Mouse (Mus musculus): ENCODE measurements at regions not wholly inside any gene's neighbourhood (a gene's known extent, or its start where the extent isn't known, plus 50 kb on each side); places are given as distances from the start of the nearest gene placed in this dataset.

DNA sequence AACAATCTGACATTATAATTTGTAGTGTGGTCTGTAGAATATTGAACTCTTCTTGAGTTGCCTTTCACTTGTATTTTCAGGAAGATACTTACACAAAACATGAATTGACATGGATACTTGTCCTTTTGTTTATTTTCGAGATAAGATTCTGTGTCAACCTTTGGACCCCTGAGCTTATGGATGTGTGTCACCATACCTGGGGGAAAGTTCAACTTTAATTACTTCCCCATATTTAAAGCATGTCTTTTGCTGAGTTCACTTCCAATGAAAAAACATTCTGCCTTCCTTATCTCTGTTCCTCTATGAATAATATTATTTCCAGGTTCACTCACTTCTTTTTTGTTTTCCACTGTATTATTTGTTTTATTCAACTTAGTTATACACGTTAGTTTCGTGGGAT lies 398.4 kb upstream of the Frg1 start:
- Histone ChIP-seq H3K79me2 (replicated peaks; ENCODE audit: control insufficient read depth, insufficient read depth, low read length) (no peaks in the 10 kb centered on the region), H3K4me3 (no peak overlapping the region), H3K9ac (ENCODE audit: low read depth, low read length) (no peak overlapping the region), H3K4me1 (ENCODE audit: control insufficient read depth, insufficient read depth, low read length) (no peaks in the 10 kb centered on the region), H3K36me3 (ENCODE audit: control insufficient read depth, insufficient read depth, low read length) (no peaks in the 10 kb centered on the region), H3K27ac (no peak overlapping the region), H3K27me3 (ENCODE audit: control insufficient read depth, insufficient read depth, low read length) (no peaks in the 10 kb centered on the region)
- intact Hi-C loops (cut with DNase I): no loop called here
- 60% methylated on average over 3 of the region's 3 CpGs for WGBS
- no peak for DNase-seq
- no peak for TF ChIP-seq POLR2A (IDR thresholded peaks at IDR 0.05; ENCODE audit: insufficient read depth, low read depth, low read length)
- no peak for TF ChIP-seq CTCF (IDR thresholded peaks at IDR 0.05)
- no peak for TF ChIP-seq EP300 (IDR thresholded peaks at IDR 0.05; ENCODE audit: insufficient read depth, low read depth, low read length)

DNA sequence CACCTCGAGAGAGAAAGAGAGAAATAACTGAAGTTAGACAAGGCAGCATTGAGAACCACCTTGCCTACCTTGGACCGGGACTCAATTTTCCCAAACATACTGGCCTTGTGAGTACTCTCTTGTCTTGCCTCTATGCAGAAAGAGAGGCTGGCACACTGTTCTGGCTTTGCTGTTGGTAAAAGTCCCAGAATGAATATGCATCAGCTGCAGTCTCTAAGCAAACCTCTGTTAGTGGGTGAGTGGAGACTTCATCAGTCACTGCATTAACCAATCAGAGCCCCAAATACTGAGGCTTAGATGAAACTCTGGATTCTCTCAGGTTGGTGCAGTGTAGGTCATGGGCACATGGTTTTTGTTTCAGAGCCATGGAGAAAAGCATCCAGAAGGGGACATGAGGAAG lies 378.8 kb upstream of the Frg1 start:
- TF ChIP-seq CTCF (IDR thresholded peaks at IDR 0.05): no peak
- TF ChIP-seq EP300 (IDR thresholded peaks at IDR 0.05; ENCODE audit: insufficient read depth, low read depth, low read length): no peak
- TF ChIP-seq POLR2A (IDR thresholded peaks at IDR 0.05; ENCODE audit: insufficient read depth, low read depth, low read length): no peak
- H3K27me3 ChIP-seq (ENCODE audit: control insufficient read depth, insufficient read depth, low read length): no peaks in the 10 kb centered on the region
- H3K27ac ChIP-seq: no peak overlapping the region
- no peak overlapping the region for H3K9ac ChIP-seq (ENCODE audit: low read depth, low read length)
- H3K4me3 ChIP-seq: no peak overlapping the region
- no peaks in the 10 kb centered on the region for H3K36me3 ChIP-seq (ENCODE audit: control insufficient read depth, insufficient read depth, low read length)
- no peak for DNase-seq
- 54% methylated on average over 2 of the region's 2 CpGs for WGBS
- no peaks in the 10 kb centered on the region for H3K4me1 ChIP-seq (ENCODE audit: control insufficient read depth, insufficient read depth, low read length)
- H3K79me2 ChIP-seq (replicated peaks; ENCODE audit: control insufficient read depth, insufficient read depth, low read length): no peaks in the 10 kb centered on the region
- intact Hi-C loops (cut with DNase I): no loop called here

DNA sequence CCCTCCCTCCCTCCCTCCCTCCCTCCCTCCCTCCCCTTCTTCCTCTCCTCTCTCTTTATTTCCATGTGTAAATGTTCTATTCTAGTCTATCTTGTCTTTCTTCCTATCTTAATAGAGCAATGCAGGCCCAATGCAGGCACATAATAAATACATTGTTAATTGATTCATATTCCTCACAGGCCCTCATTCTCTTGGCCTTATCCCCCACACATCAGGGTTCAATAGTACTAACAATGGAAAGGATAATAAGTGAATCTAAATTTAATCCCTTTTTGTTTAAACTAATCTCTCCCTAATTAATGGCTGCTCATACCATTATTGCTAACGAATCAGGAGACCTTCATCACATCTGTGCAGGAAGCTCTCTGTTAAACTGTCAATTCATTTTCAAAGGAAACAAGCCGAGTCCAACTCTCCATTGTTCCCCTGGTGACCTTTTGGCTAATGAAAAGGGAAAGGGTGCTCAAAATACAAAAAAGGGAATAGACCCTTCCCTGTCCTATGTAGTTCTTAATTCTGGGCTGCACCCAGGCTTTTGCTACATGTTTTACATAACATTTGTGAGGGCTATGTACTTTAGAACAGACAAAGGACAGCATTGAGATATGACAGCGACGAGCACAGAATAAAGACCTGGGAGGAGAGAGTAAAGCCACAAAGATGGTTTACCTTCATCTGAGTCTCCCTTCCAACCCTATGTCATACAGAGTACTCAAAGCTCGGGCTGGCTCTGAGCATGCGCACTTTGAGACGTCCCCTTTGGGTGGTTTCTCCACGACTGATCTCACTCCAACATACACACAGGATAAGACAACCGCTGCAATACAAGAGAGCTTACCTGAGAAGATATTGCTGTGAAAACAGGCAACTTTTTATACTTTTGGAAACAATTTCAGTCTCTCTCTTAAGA lies 370.3 kb upstream of the Frg1 start:
- intact Hi-C loops (cut with DNase I): no loop called here
- H3K27me3 ChIP-seq (ENCODE audit: control insufficient read depth, insufficient read depth, low read length): no peaks in the 10 kb centered on the region
- H3K27ac ChIP-seq: no peak overlapping the region
- no peak overlapping the region for H3K9ac ChIP-seq (ENCODE audit: low read depth, low read length)
- no peak for DNase-seq
- H3K36me3 ChIP-seq (ENCODE audit: control insufficient read depth, insufficient read depth, low read length): no peaks in the 10 kb centered on the region
- H3K4me3 ChIP-seq: no peak overlapping the region
- H3K4me1 ChIP-seq (ENCODE audit: control insufficient read depth, insufficient read depth, low read length): no peaks in the 10 kb centered on the region
- 71% methylated on average over 9 of the region's 9 CpGs for WGBS
- TF ChIP-seq CTCF (IDR thresholded peaks at IDR 0.05): no peak
- no peak for TF ChIP-seq POLR2A (IDR thresholded peaks at IDR 0.05; ENCODE audit: insufficient read depth, low read depth, low read length)
- TF ChIP-seq EP300 (IDR thresholded peaks at IDR 0.05; ENCODE audit: insufficient read depth, low read depth, low read length): no peak
- H3K79me2 ChIP-seq (replicated peaks; ENCODE audit: control insufficient read depth, insufficient read depth, low read length): no peaks in the 10 kb centered on the region

DNA sequence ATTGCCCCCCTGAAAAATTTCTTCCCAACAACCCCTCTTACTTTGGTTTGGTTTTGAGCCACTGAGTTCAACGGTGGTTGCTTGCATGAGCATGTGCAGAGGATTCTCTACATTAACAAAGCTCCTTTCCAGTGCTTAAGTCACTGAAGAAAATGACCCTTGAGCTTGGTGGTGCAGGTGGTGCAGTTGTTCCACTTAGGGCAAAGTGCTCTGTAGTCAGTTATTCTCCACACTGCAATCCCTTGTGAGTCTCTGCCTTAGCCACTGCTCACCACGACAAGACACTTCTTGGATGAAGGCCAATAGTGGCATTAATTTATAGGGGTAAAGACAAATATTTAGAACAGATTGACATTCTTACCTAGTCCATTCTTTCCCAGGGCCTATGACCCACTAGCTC lies 369.1 kb upstream of the Frg1 start:
- Histone ChIP-seq H3K27ac (no peak overlapping the region), H3K4me3 (no peak overlapping the region), H3K27me3 (ENCODE audit: control insufficient read depth, insufficient read depth, low read length) (no peaks in the 10 kb centered on the region), H3K36me3 (ENCODE audit: control insufficient read depth, insufficient read depth, low read length) (no peaks in the 10 kb centered on the region), H3K79me2 (replicated peaks; ENCODE audit: control insufficient read depth, insufficient read depth, low read length) (no peaks in the 10 kb centered on the region), H3K4me1 (ENCODE audit: control insufficient read depth, insufficient read depth, low read length) (no peaks in the 10 kb centered on the region), H3K9ac (ENCODE audit: low read depth, low read length) (no peak overlapping the region)
- TF ChIP-seq POLR2A (IDR thresholded peaks at IDR 0.05; ENCODE audit: insufficient read depth, low read depth, low read length): no peak
- no peak for TF ChIP-seq CTCF (IDR thresholded peaks at IDR 0.05)
- TF ChIP-seq EP300 (IDR thresholded peaks at IDR 0.05; ENCODE audit: insufficient read depth, low read depth, low read length): no peak
- no peak for DNase-seq
- intact Hi-C loops (cut with DNase I): no loop called here
- 72% methylated on average over 2 of the region's 2 CpGs for WGBS

- no peak overlapping the region for H3K27ac ChIP-seq
- H3K27me3 ChIP-seq (ENCODE audit: control insufficient read depth, insufficient read depth, low read length): no peaks in the 10 kb centered on the region
- H3K36me3 ChIP-seq (ENCODE audit: control insufficient read depth, insufficient read depth, low read length): no peaks in the 10 kb centered on the region
- H3K79me2 ChIP-seq (replicated peaks; ENCODE audit: control insufficient read depth, insufficient read depth, low read length): no peaks in the 10 kb centered on the region
- intact Hi-C loops (cut with DNase I): no loop called here
- 17% methylated on average over 1 of the region's 1 CpGs for WGBS
- TF ChIP-seq EP300 (IDR thresholded peaks at IDR 0.05; ENCODE audit: insufficient read depth, low read depth, low read length) (no peak), CTCF (IDR thresholded peaks at IDR 0.05) (no peak), POLR2A (IDR thresholded peaks at IDR 0.05; ENCODE audit: insufficient read depth, low read depth, low read length) (no peak)
- DNase-seq: no peak
- H3K4me3 ChIP-seq: no peak overlapping the region
- H3K4me1 ChIP-seq (ENCODE audit: control insufficient read depth, insufficient read depth, low read length): no peaks in the 10 kb centered on the region
- no peak overlapping the region for H3K9ac ChIP-seq (ENCODE audit: low read depth, low read length)
Observed at GRCm38 (mm10) chr8:41782837-41783236, 366.0 kb upstream of the Frg1 start.

GRCm38 (mm10) chr8:41779459-41779858 lies 362.6 kb upstream of the Frg1 start:
- Histone ChIP-seq H3K4me1 (ENCODE audit: control insufficient read depth, insufficient read depth, low read length) (no peaks in the 10 kb centered on the region), H3K9ac (ENCODE audit: low read depth, low read length) (no peak overlapping the region), H3K79me2 (replicated peaks; ENCODE audit: control insufficient read depth, insufficient read depth, low read length) (no peaks in the 10 kb centered on the region), H3K27me3 (ENCODE audit: control insufficient read depth, insufficient read depth, low read length) (no peaks in the 10 kb centered on the region), H3K4me3 (no peak overlapping the region), H3K27ac (no peak overlapping the region), H3K36me3 (ENCODE audit: control insufficient read depth, insufficient read depth, low read length) (no peaks in the 10 kb centered on the region)
- TF ChIP-seq POLR2A (IDR thresholded peaks at IDR 0.05; ENCODE audit: insufficient read depth, low read depth, low read length) (no peak), EP300 (IDR thresholded peaks at IDR 0.05; ENCODE audit: insufficient read depth, low read depth, low read length) (no peak), CTCF (IDR thresholded peaks at IDR 0.05) (no peak)
- 87% methylated on average over 3 of the region's 3 CpGs for WGBS
- intact Hi-C loops (cut with DNase I): no loop called here
- no peak for DNase-seq
